Mouse (Mus musculus): ENCODE results near the gene Ttc7b.

GRCm38 (mm10) chr12:100268011-100268410 is 252.6 kb downstream of the Ttc7b start:
- TF ChIP-seq CTCF (IDR thresholded peaks at IDR 0.05; ENCODE audit: low read depth, low read length) (no peak), GATA1 (IDR thresholded peaks at IDR 0.05; ENCODE audit: borderline replicate concordance, low read length) (no peak), POLR2AphosphoS5 (IDR thresholded peaks at IDR 0.05; ENCODE audit: insufficient replicate concordance, low read depth, low read length) (no peak), TAL1 (conservative IDR thresholded peaks at IDR 0.05; ENCODE audit: low read depth, low read length) (no peak)
